Mouse (Mus musculus): ENCODE data around the gene Rnf214. TPM values are rescaled to one million over a fixed set of nuclear protein-coding genes. Genes with fewer than 3 reads are reported as not detected.
A peak's percentile ranks its signal among the peaks of the same experiment; 100 is the strongest.

The Rnf214 gene
- total RNA-seq (2021) = 10 to 100 TPM; 42.5 to 46.6 TPM
- long read RNA-seq, experiment 1, partial matches to known transcripts = 5 of 16 reads
- long read RNA-seq, experiment 1, other reads (novel, unspliced or antisense) = 6 of 16 reads
- long read RNA-seq, experiment 2, partial matches to known transcripts = 2 of 4 reads
- long read RNA-seq, experiment 2, other reads (novel, unspliced or antisense) = 2 of 4 reads

GRCm38 (mm10) chr9:45906355-45907077 lies at the start of gene Rnf214, which contains the start of gene Pcsk7:
Rnf214 (minus strand) TSS chr9:45906911.
Pcsk7 (plus strand) TSS chr9:45906497.
- peak; percentile 96 to 97 for DNase-seq

- DNase-seq = peak; percentile 94
These were observed 48.6 kb upstream of the Rnf214 start, which contains the start of gene Sidt2 for GRCm38 (mm10) chr9:45955107-45955963. Sidt2 (minus strand) TSS chr9:45955258.

GRCm38 (mm10) chr9:45954294-45955106 lies 47.8 kb upstream of the Rnf214 start:
- peak; percentile 56 to 61 for DNase-seq

- DNase-seq = peak; percentile 56
These were observed 47.0 kb upstream of the Rnf214 start for GRCm38 (mm10) chr9:45953511-45954293.

- no peak for DNase-seq
These were observed 46.2 kb upstream of the Rnf214 start for GRCm38 (mm10) chr9:45952890-45953289.

GRCm38 (mm10) chr9:45952057-45952456 lies 45.3 kb upstream of the Rnf214 start:
- no peak for DNase-seq

GRCm38 (mm10) chr9:45946872-45947183 lies 40.1 kb upstream of the Rnf214 start:
- no peak for DNase-seq

GRCm38 (mm10) chr9:45946182-45946871 lies 39.6 kb upstream of the Rnf214 start:
- no peak for DNase-seq

GRCm38 (mm10) chr9:45945721-45946120 lies 39.0 kb upstream of the Rnf214 start:
- DNase-seq = no peak

- no peak for DNase-seq
These were observed 38.0 kb upstream of the Rnf214 start for GRCm38 (mm10) chr9:45944506-45945400.

- DNase-seq = no peak
These were observed 37.2 kb upstream of the Rnf214 start for GRCm38 (mm10) chr9:45943628-45944505.

GRCm38 (mm10) chr9:45942916-45943315 lies 36.2 kb upstream of the Rnf214 start:
- DNase-seq = no peak

- no peak for DNase-seq
These were observed 35.8 kb upstream of the Rnf214 start for GRCm38 (mm10) chr9:45942464-45942863.

GRCm38 (mm10) chr9:45941329-45941888 lies 34.7 kb upstream of the Rnf214 start:
- peak in 1 of 2 experiments; percentile 47 for DNase-seq

- peak in 1 of 2 experiments; percentile 34 for DNase-seq
These were observed 33.1 kb upstream of the Rnf214 start for GRCm38 (mm10) chr9:45939794-45940193.

- no peak for DNase-seq
These were observed 32.4 kb upstream of the Rnf214 start for GRCm38 (mm10) chr9:45938952-45939637.

GRCm38 (mm10) chr9:45938088-45938487 lies 31.4 kb upstream of the Rnf214 start:
- DNase-seq = peak; percentile 85 to 88

Data from adrenal gland, postnatal 36 days (tissue).